Mouse (Mus musculus): ENCODE results near the gene Rps19. TPM values are rescaled to one million over a fixed set of nuclear protein-coding genes. Genes with fewer than 3 reads are reported as not detected.
"Not testable (repeated sequence)": the region's sequence is repeated elsewhere in the genome, so short reads cannot be mapped to it uniquely, and the experiment has no call there.

Gene Rps19
- polyA plus RNA-seq, 1 experiment from 2014 or later = 3,015 TPM

DNA sequence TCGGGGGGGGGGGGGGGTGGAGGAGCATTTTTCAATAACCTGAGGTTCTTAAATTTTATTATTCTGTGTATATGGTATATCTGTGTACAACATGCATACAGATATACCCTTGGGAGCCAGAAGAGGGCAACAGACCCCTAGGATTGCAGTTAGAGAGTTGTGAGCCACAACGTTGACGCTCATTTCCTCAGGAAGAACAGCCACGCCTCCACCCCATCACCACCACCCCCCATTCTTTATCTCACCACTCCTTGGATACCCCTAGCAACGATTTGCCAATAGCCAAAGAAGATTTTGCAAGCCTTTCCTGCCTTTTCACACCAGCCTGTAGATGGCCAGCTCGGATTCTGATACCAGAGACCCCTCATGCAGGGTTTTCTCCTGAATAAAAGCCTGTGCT, 38.5 kb upstream of the Rps19 start:
- Histone ChIP-seq H3K27ac (ENCODE audit: low read depth) (no peak overlapping the region), H3K9me3 (ENCODE audit: low read depth, low read length) (no peaks in the 10 kb centered on the region), H3K4me2 (no peak overlapping the region), H3K4me1 (ENCODE audit: insufficient read depth) (no peaks in the 10 kb centered on the region), H3K36me3 (ENCODE audit: insufficient read depth) (no peaks in the 10 kb centered on the region), H3K27me3 (ENCODE audit: insufficient read depth, low read length) (no peaks in the 10 kb centered on the region), H3K9ac (no peak overlapping the region), H3K4me3 (ENCODE audit: low read depth, low read length) (no peak overlapping the region)
- ATAC-seq (ENCODE audit: insufficient read depth) (peak; percentile 38; the same call in 1 of the 2 replicates), DNase-seq (peak; percentile 56)
- 7% methylated on average over 6 of the region's 6 CpGs for WGBS
- TF ChIP-seq CTCF (IDR thresholded peaks at IDR 0.05; ENCODE audit: low read depth) = peak; percentile 27

DNA sequence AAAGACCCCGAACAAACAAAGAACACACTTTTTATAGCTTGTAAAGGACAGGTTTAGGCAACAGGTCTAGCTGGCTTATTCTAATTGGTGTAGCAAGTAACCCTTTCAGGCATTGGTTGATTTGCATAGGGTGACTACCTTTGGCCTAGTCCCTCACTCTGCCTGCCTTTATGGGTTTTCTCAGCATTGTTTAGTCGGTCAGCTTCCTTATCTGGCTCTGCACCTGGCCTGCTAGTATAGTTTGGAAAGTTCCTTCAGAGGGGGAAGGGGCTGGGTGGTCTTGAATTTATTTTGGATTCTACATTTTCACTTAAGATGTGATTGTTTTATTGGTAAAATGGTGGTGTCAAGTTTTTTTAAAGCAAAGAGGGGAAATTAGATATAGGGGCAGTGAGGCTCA, 37.6 kb upstream of the Rps19 start:
- DNase-seq; H3K4me2 ChIP-seq; H3K36me3 ChIP-seq (ENCODE audit: insufficient read depth); H3K9ac ChIP-seq; H3K9me3 ChIP-seq (ENCODE audit: low read depth, low read length); ATAC-seq (ENCODE audit: insufficient read depth); H3K27me3 ChIP-seq (ENCODE audit: insufficient read depth, low read length); H3K27ac ChIP-seq (ENCODE audit: low read depth); H3K4me3 ChIP-seq (ENCODE audit: low read depth, low read length); H3K4me1 ChIP-seq (ENCODE audit: insufficient read depth): not testable (repeated sequence)
- 34% methylated on average over 2 of the region's 2 CpGs for WGBS

DNA sequence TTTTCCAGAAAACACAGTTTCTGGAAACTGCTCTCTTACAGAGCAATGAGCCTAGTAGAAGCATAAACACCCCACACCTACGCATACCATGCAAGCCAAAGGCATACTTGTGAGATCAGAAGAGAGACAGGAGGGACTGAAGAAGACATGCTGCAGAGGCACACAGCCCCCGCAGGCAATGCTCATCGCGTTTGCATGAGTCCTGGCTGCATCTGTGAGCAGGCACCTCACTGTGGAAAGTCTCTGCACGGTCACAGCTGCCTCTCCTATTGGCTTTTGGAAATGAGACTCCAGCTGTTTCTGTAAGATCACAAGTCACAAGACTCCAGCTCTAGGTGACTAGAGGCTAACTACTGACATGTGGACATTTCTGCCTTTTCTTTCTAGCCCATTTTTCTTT, 34.0 kb upstream of the Rps19 start:
- Histone ChIP-seq H3K27ac (ENCODE audit: low read depth) (no peak overlapping the region), H3K4me3 (ENCODE audit: low read depth, low read length) (no peak overlapping the region), H3K9ac (no peak overlapping the region), H3K9me3 (ENCODE audit: low read depth, low read length) (no peaks in the 10 kb centered on the region), H3K4me2 (no peak overlapping the region), H3K36me3 (ENCODE audit: insufficient read depth) (no peaks in the 10 kb centered on the region), H3K4me1 (ENCODE audit: insufficient read depth) (no peaks in the 10 kb centered on the region), H3K27me3 (ENCODE audit: insufficient read depth, low read length) (no peaks in the 10 kb centered on the region)
- DNase-seq (peak; percentile 19), ATAC-seq (ENCODE audit: insufficient read depth) (no peak)
- no peak for TF ChIP-seq CTCF (IDR thresholded peaks at IDR 0.05; ENCODE audit: low read depth)
- 12% methylated on average over 5 of the region's 5 CpGs for WGBS

DNA sequence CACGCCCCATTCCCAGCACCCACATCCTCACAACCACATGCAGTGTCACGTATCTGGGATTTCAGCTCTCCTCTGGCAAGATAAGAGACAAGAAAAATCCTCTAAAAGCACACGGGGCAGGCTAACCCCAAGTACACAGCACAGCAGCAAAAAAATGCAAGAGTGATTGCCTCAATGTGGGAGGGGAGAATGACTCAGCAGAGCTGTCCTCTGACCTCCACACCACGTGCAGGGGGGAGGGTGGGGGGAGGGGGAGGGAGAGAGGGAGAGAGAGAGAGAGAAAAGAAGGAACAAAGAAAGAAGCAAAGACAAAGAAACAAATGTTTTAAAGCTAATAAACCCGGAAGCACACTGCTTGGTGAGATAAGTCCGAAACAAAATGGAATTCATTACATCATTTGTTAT, 33.3 kb upstream of the Rps19 start:
- Histone ChIP-seq H3K36me3 (ENCODE audit: insufficient read depth) (no peaks in the 10 kb centered on the region), H3K27ac (ENCODE audit: low read depth) (no peak overlapping the region), H3K9me3 (ENCODE audit: low read depth, low read length) (no peaks in the 10 kb centered on the region), H3K27me3 (ENCODE audit: insufficient read depth, low read length) (no peaks in the 10 kb centered on the region), H3K4me2 (no peak overlapping the region), H3K9ac (no peak overlapping the region), H3K4me1 (ENCODE audit: insufficient read depth) (no peaks in the 10 kb centered on the region), H3K4me3 (ENCODE audit: low read depth, low read length) (no peak overlapping the region)
- 18% methylated on average over 6 of the region's 6 CpGs for WGBS
- no peak for TF ChIP-seq CTCF (IDR thresholded peaks at IDR 0.05; ENCODE audit: low read depth)
- peak; percentile 55; the same call in 1 of the 2 replicates for ATAC-seq (ENCODE audit: insufficient read depth)
- peak; percentile 50 for DNase-seq

DNA sequence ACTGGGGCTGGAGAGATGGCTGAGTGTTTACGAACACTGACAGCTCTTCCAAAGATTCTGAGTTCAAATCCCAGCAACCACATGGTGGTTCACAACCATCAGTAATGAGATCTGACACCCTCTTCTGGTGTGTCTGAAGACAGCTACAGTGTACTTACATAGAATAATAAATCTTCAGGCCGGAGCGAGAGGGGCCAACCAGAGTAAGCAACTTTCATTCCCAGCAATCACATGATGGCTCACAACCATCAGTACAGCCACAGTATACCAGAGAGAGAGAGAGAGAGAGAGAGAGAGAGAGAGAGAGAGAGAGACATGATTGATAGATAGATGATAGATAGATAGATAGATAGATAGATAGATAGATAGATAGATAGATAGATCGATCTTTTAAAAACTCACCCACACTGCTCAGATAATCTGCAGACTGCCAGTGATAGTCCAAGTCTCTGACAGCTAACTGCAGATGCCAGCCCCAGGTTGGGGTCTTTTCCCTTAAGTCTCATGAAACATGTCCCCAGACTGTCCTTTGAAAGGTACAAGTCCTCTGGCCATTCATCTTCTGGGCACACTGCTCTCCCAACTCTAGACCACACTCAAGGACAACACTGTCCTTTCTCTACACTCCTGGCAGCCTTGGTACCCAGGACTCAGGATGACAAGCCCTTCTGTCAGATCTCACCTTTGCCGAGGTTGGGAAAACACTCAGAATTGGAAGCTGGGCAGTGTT, 32.4 kb upstream of the Rps19 start:
- no peaks in the 10 kb centered on the region for H3K36me3 ChIP-seq (ENCODE audit: insufficient read depth)
- TF ChIP-seq CTCF (IDR thresholded peaks at IDR 0.05; ENCODE audit: low read depth) = no peak
- ATAC-seq (ENCODE audit: insufficient read depth) = no peak
- H3K4me3 ChIP-seq (ENCODE audit: low read depth, low read length) = no peak overlapping the region
- DNase-seq = no peak
- H3K27ac ChIP-seq (ENCODE audit: low read depth) = no peak overlapping the region
- no peak overlapping the region for H3K4me2 ChIP-seq
- H3K9ac ChIP-seq = no peak overlapping the region
- no peaks in the 10 kb centered on the region for H3K4me1 ChIP-seq (ENCODE audit: insufficient read depth)
- 69% methylated on average over 5 of the region's 5 CpGs for WGBS
- H3K27me3 ChIP-seq (ENCODE audit: insufficient read depth, low read length) = no peaks in the 10 kb centered on the region
- no peaks in the 10 kb centered on the region for H3K9me3 ChIP-seq (ENCODE audit: low read depth, low read length)

DNA sequence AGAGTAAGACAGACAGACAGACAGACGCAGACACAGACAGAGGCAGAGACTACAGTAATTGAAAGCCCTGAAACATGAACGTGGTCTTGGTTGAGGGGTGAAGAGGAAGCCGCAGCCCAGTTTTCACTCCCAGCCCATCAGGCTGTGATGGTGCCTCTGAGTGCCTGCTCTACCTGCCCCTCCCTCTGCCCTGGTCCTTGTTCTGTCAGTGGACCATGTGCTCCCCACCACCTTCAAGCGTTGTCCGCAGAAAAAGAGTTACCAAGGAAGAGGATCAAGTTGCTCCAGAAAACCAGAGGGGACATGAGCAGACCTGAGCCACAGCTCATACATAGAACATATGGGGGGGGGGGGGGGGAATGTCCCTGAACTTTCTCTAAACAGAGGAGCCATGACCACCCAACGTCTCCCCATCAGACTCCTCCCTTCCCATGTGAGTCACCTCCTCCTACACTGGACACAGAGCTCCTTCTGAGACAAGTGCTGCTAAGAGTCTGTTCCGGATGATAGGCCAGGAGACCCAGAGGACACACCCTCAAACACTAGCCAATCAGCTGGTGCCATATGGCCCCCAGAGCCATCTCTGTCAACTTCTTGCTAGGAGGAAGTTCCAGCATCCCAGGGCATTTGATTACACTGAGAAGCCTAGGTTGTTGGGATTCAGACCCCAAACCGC, 31.5 kb upstream of the Rps19 start:
- no peak overlapping the region for H3K9ac ChIP-seq
- no peaks in the 10 kb centered on the region for H3K27me3 ChIP-seq (ENCODE audit: insufficient read depth, low read length)
- no peaks in the 10 kb centered on the region for H3K4me1 ChIP-seq (ENCODE audit: insufficient read depth)
- 66% methylated on average over 8 of the region's 8 CpGs for WGBS
- TF ChIP-seq CTCF (IDR thresholded peaks at IDR 0.05; ENCODE audit: low read depth) = no peak
- H3K27ac ChIP-seq (ENCODE audit: low read depth) = no peak overlapping the region; the same call in 1 of the 2 replicates
- no peak overlapping the region for H3K4me2 ChIP-seq
- no peaks in the 10 kb centered on the region for H3K9me3 ChIP-seq (ENCODE audit: low read depth, low read length)
- DNase-seq (no peak), ATAC-seq (ENCODE audit: insufficient read depth) (peak; percentile 72)
- H3K4me3 ChIP-seq (ENCODE audit: low read depth, low read length) = no peak overlapping the region
- no peaks in the 10 kb centered on the region for H3K36me3 ChIP-seq (ENCODE audit: insufficient read depth)

DNA sequence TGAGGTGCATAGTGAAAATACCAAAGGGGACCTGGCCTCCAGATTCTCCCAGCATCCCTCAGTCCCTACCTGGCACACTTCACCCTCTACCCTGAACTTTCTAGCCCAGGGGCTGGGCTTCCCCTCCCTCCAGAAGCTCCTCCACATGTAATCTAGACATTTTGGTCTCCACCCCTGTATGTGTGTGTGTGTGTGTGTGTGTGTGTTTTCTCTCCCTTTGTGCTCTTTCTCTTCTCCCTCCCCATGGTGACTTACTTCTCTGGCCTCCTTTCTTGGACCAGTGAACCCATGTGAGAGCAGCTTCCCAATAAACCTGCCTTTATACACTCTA, 31.0 kb upstream of the Rps19 start:
- Histone ChIP-seq H3K4me1 (ENCODE audit: insufficient read depth) (no peaks in the 10 kb centered on the region), H3K4me3 (ENCODE audit: low read depth, low read length) (no peak overlapping the region), H3K36me3 (ENCODE audit: insufficient read depth) (no peaks in the 10 kb centered on the region), H3K9ac (no peak overlapping the region), H3K27ac (ENCODE audit: low read depth) (no peak overlapping the region; the same call in 1 of the 2 replicates), H3K4me2 (no peak overlapping the region), H3K9me3 (ENCODE audit: low read depth, low read length) (no peaks in the 10 kb centered on the region), H3K27me3 (ENCODE audit: insufficient read depth, low read length) (no peaks in the 10 kb centered on the region)
- TF ChIP-seq CTCF (IDR thresholded peaks at IDR 0.05; ENCODE audit: low read depth) = no peak
- no peak for DNase-seq
- ATAC-seq (ENCODE audit: insufficient read depth) = peak; percentile 33; the same call in 1 of the 2 replicates
